Mouse (Mus musculus) thymus, adult 2 months (tissue): ENCODE measurements at regions not wholly inside any gene's neighbourhood (a gene's known extent, or its start where the extent isn't known, plus 50 kb on each side); places are given as distances from the start of the nearest gene placed in this dataset.

Source experiments
- CTCF ChIP-seq: fragments of 200-500 bp; IDR thresholded peaks from 2 replicates; pipeline ENCODE4 v1.5.1; 2012; ENCODE audit warnings: mild to moderate bottlenecking, control low read depth, low read length, moderate library complexity, borderline replicate concordance; ENCODE audit not compliant: control insufficient read depth, poor library complexity, insufficient read depth; ENCODE audit errors: extremely low read depth
- POLR2A ChIP-seq: fragments of 200-500 bp; IDR thresholded peaks from 2 replicates; pipeline ENCODE4 v1.6.1; 2012; ENCODE audit warnings: mild to moderate bottlenecking, low read length, control low read depth, moderate library complexity; ENCODE audit not compliant: control insufficient read depth, poor library complexity, insufficient read depth; ENCODE audit errors: extremely low read depth

GRCm38 (mm10) chr15:24296798-24297197, 1116.8 kb downstream of the Basp1 start:
- TF ChIP-seq CTCF, result no peak
- TF ChIP-seq POLR2A, result no peak
